Mouse (Mus musculus): Measurements from ENCODE around the gene Lyz1. TPM values are rescaled to one million over a fixed set of nuclear protein-coding genes. Genes with fewer than 3 reads are reported as not detected.

Gene Lyz1
- total RNA-seq, 1 experiment: not detected

DNA sequence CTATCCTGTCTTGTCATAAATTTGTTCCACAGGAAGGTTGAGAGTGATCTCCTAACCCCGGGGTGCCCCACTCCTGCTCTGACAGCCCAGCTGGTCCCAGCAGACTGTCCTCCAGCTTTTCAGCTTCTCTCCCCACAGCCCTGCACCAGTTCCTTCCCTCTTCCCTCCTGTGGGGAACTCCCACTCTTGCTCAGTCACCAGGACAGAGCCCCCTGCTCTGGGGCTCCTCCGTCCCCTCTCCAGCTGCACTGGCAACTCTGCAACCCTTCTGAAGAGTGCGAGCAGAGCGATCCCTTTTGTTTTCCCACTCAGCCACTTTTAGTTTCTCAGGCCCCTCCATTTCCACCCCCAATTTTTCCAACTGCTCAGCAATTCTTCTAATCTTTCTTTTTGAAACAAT lies 43.0 kb upstream of the Lyz1 start:
- no peaks in the 10 kb centered on the region for H3K9me3 ChIP-seq (ENCODE audit: control insufficient read depth, insufficient read depth, low read depth, low read length)
- no peaks in the 10 kb centered on the region for H3K4me1 ChIP-seq (ENCODE audit: control insufficient read depth in 2 of 2, insufficient read depth in 2 of 2, low read length in 2 of 2, poor library complexity in 1 of 2)
- TF ChIP-seq CHD2 (IDR thresholded peaks at IDR 0.05; ENCODE audit: low read depth, low read length) (no peak), ZC3H11A (IDR thresholded peaks at IDR 0.05; ENCODE audit: borderline replicate concordance, low read depth, low read length) (no peak), MAFK (IDR thresholded peaks at IDR 0.05; ENCODE audit: insufficient read depth, low read depth, low read length) (no peak), HCFC1 (IDR thresholded peaks at IDR 0.05; ENCODE audit: borderline replicate concordance, insufficient read depth, low read length) (no peak), ZNF384 (IDR thresholded peaks at IDR 0.05; ENCODE audit: low read depth, low read length) (no peak)
- H3K36me3 ChIP-seq (ENCODE audit: control insufficient read depth, insufficient read depth, low read length, poor library complexity, severe bottlenecking): peaks cover 2% of the 10 kb centered on the region; the same call in 1 of the 2 replicates
- no peak overlapping the region for H3K27ac ChIP-seq (ENCODE audit: insufficient read depth, low read depth, low read length, poor library complexity, severe bottlenecking)
- no peak for DNase-seq (ENCODE audit: low read depth, low spot score)
- H3K9ac ChIP-seq (ENCODE audit: insufficient read depth, low read depth, low read length, poor library complexity, severe bottlenecking): no peak overlapping the region
- no peak overlapping the region for H3K4me3 ChIP-seq (ENCODE audit: insufficient read depth in 1 of 2, low read depth in 1 of 2, low read length in 2 of 2, poor library complexity in 1 of 2, severe bottlenecking in 1 of 2)
- in situ Hi-C loops (cut with MboI; ENCODE audit: low sequenced_read_pairs in 2 of 2, unreplicated experiment in 2 of 2): no loop called here

- no peak overlapping the region for H3K9ac ChIP-seq (ENCODE audit: insufficient read depth, low read depth, low read length, poor library complexity, severe bottlenecking)
- in situ Hi-C loops (cut with MboI; ENCODE audit: low sequenced_read_pairs in 2 of 2, unreplicated experiment in 2 of 2): no loop called here
- no peaks in the 10 kb centered on the region for H3K36me3 ChIP-seq (ENCODE audit: control insufficient read depth, insufficient read depth, low read length, poor library complexity, severe bottlenecking)
- DNase-seq (ENCODE audit: low read depth, low spot score): no peak
- H3K9me3 ChIP-seq (ENCODE audit: control insufficient read depth, insufficient read depth, low read depth, low read length): no peaks in the 10 kb centered on the region
- TF ChIP-seq HCFC1 (IDR thresholded peaks at IDR 0.05; ENCODE audit: borderline replicate concordance, insufficient read depth, low read length): no peak
- TF ChIP-seq ZNF384 (IDR thresholded peaks at IDR 0.05; ENCODE audit: low read depth, low read length): no peak
- TF ChIP-seq MAFK (IDR thresholded peaks at IDR 0.05; ENCODE audit: insufficient read depth, low read depth, low read length): peak; percentile 69
- no peak for TF ChIP-seq CHD2 (IDR thresholded peaks at IDR 0.05; ENCODE audit: low read depth, low read length)
- no peaks in the 10 kb centered on the region; a peak in 1 of 4 replicates for H3K4me1 ChIP-seq (ENCODE audit: control insufficient read depth in 2 of 2, insufficient read depth in 2 of 2, low read length in 2 of 2, poor library complexity in 1 of 2)
- no peak overlapping the region for H3K4me3 ChIP-seq (ENCODE audit: insufficient read depth in 1 of 2, low read depth in 1 of 2, low read length in 2 of 2, poor library complexity in 1 of 2, severe bottlenecking in 1 of 2)
- H3K27ac ChIP-seq (ENCODE audit: insufficient read depth, low read depth, low read length, poor library complexity, severe bottlenecking): no peak overlapping the region
Observed at GRCm38 (mm10) chr10:117330521-117330920, 37.9 kb upstream of the Lyz1 start.

- Histone ChIP-seq H3K4me3 (ENCODE audit: insufficient read depth in 1 of 2, low read depth in 1 of 2, low read length in 2 of 2, poor library complexity in 1 of 2, severe bottlenecking in 1 of 2) (no peak overlapping the region), H3K4me1 (ENCODE audit: control insufficient read depth in 2 of 2, insufficient read depth in 2 of 2, low read length in 2 of 2, poor library complexity in 1 of 2) (no peaks in the 10 kb centered on the region), H3K9ac (ENCODE audit: insufficient read depth, low read depth, low read length, poor library complexity, severe bottlenecking) (no peak overlapping the region), H3K27ac (ENCODE audit: insufficient read depth, low read depth, low read length, poor library complexity, severe bottlenecking) (no peak overlapping the region), H3K36me3 (ENCODE audit: control insufficient read depth, insufficient read depth, low read length, poor library complexity, severe bottlenecking) (no peaks in the 10 kb centered on the region), H3K9me3 (ENCODE audit: control insufficient read depth, insufficient read depth, low read depth, low read length) (no peaks in the 10 kb centered on the region)
- TF ChIP-seq MAFK (IDR thresholded peaks at IDR 0.05; ENCODE audit: insufficient read depth, low read depth, low read length) (no peak), ZNF384 (IDR thresholded peaks at IDR 0.05; ENCODE audit: low read depth, low read length) (no peak), ZC3H11A (IDR thresholded peaks at IDR 0.05; ENCODE audit: borderline replicate concordance, low read depth, low read length) (no peak), CHD2 (IDR thresholded peaks at IDR 0.05; ENCODE audit: low read depth, low read length) (no peak), HCFC1 (IDR thresholded peaks at IDR 0.05; ENCODE audit: borderline replicate concordance, insufficient read depth, low read length) (no peak)
- in situ Hi-C loops (cut with MboI; ENCODE audit: low sequenced_read_pairs in 2 of 2, unreplicated experiment in 2 of 2): no loop called here
- no peak for DNase-seq (ENCODE audit: low read depth, low spot score)
Observed at GRCm38 (mm10) chr10:117323782-117324181, 31.1 kb upstream of the Lyz1 start.

DNA sequence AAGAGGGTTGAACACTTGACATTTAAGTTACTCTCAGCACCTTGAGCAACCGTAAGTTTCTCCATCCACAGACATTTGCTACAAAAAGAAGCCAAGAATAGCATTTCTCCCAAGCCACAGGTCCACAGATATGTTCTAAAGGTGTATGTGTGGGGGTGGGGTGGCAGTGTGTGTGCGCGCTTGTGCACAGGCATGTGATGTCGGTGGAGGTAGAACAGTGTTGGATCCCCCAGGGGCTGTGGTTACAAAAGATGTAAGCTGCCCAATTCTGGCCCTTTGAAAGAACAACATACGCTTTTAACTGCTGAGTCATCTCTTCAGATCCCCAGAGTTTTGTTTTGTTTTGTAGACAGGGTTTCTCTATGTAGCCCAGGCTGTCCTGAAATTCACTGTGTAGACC lies 30.0 kb upstream of the Lyz1 start:
- no peak overlapping the region for H3K4me3 ChIP-seq (ENCODE audit: insufficient read depth in 1 of 2, low read depth in 1 of 2, low read length in 2 of 2, poor library complexity in 1 of 2, severe bottlenecking in 1 of 2)
- no peaks in the 10 kb centered on the region for H3K9me3 ChIP-seq (ENCODE audit: control insufficient read depth, insufficient read depth, low read depth, low read length)
- DNase-seq (ENCODE audit: low read depth, low spot score): no peak
- H3K27ac ChIP-seq (ENCODE audit: insufficient read depth, low read depth, low read length, poor library complexity, severe bottlenecking): no peak overlapping the region
- in situ Hi-C loops (cut with MboI; ENCODE audit: low sequenced_read_pairs in 2 of 2, unreplicated experiment in 2 of 2): no loop called here
- H3K9ac ChIP-seq (ENCODE audit: insufficient read depth, low read depth, low read length, poor library complexity, severe bottlenecking): no peak overlapping the region
- no peaks in the 10 kb centered on the region for H3K4me1 ChIP-seq (ENCODE audit: control insufficient read depth in 2 of 2, insufficient read depth in 2 of 2, low read length in 2 of 2, poor library complexity in 1 of 2)
- H3K36me3 ChIP-seq (ENCODE audit: control insufficient read depth, insufficient read depth, low read length, poor library complexity, severe bottlenecking): no peaks in the 10 kb centered on the region
- TF ChIP-seq ZC3H11A (IDR thresholded peaks at IDR 0.05; ENCODE audit: borderline replicate concordance, low read depth, low read length) (no peak), MAFK (IDR thresholded peaks at IDR 0.05; ENCODE audit: insufficient read depth, low read depth, low read length) (peak; percentile 49; the same call in 1 of the 2 replicates), HCFC1 (IDR thresholded peaks at IDR 0.05; ENCODE audit: borderline replicate concordance, insufficient read depth, low read length) (no peak)

DNA sequence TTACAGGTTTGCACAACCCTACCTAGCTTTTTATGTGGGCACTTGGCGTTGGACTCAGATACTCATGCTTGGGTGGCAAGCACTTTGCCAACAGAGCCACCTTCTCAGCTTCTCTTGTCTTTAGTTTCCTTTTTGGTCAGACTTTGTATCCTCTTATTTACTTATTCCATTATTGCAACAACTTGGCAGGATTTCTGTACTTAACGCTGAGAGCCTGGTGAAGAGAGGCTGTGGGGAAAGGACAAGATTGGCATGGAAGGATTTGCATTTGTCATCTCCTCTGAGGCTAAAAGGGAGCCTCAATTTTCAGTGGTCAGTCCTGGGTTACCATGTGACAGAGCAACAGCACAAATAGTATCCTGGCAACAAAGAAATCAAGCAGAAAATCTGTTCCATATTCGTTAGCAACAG lies 27.9 kb upstream of the Lyz1 start:
- in situ Hi-C loops (cut with MboI; ENCODE audit: low sequenced_read_pairs in 2 of 2, unreplicated experiment in 2 of 2): no loop called here
- no peak overlapping the region for H3K27ac ChIP-seq (ENCODE audit: insufficient read depth, low read depth, low read length, poor library complexity, severe bottlenecking)
- no peaks in the 10 kb centered on the region for H3K36me3 ChIP-seq (ENCODE audit: control insufficient read depth, insufficient read depth, low read length, poor library complexity, severe bottlenecking)

More for the DNA sequence above, 27.9 kb upstream of the Lyz1 start:
- DNase-seq (ENCODE audit: low read depth, low spot score): no peak
- Histone ChIP-seq H3K9ac (ENCODE audit: insufficient read depth, low read depth, low read length, poor library complexity, severe bottlenecking) (no peak overlapping the region), H3K9me3 (ENCODE audit: control insufficient read depth, insufficient read depth, low read depth, low read length) (no peaks in the 10 kb centered on the region), H3K4me3 (ENCODE audit: insufficient read depth in 1 of 2, low read depth in 1 of 2, low read length in 2 of 2, poor library complexity in 1 of 2, severe bottlenecking in 1 of 2) (no peak overlapping the region), H3K4me1 (ENCODE audit: control insufficient read depth in 2 of 2, insufficient read depth in 2 of 2, low read length in 2 of 2, poor library complexity in 1 of 2) (no peaks in the 10 kb centered on the region)
- TF ChIP-seq CHD2 (IDR thresholded peaks at IDR 0.05; ENCODE audit: low read depth, low read length) (no peak), MAFK (IDR thresholded peaks at IDR 0.05; ENCODE audit: insufficient read depth, low read depth, low read length) (no peak), ZC3H11A (IDR thresholded peaks at IDR 0.05; ENCODE audit: borderline replicate concordance, low read depth, low read length) (no peak), ZNF384 (IDR thresholded peaks at IDR 0.05; ENCODE audit: low read depth, low read length) (no peak), HCFC1 (IDR thresholded peaks at IDR 0.05; ENCODE audit: borderline replicate concordance, insufficient read depth, low read length) (no peak)
